Mouse (Mus musculus): ENCODE data around the gene Hs6st1. TPM values are rescaled to one million over a fixed set of nuclear protein-coding genes. Genes with fewer than 3 reads are reported as not detected.

Gene Hs6st1
- polyA plus RNA-seq, 2 experiments from 2014 or later, result 4.3 to 4.7 TPM

DNA sequence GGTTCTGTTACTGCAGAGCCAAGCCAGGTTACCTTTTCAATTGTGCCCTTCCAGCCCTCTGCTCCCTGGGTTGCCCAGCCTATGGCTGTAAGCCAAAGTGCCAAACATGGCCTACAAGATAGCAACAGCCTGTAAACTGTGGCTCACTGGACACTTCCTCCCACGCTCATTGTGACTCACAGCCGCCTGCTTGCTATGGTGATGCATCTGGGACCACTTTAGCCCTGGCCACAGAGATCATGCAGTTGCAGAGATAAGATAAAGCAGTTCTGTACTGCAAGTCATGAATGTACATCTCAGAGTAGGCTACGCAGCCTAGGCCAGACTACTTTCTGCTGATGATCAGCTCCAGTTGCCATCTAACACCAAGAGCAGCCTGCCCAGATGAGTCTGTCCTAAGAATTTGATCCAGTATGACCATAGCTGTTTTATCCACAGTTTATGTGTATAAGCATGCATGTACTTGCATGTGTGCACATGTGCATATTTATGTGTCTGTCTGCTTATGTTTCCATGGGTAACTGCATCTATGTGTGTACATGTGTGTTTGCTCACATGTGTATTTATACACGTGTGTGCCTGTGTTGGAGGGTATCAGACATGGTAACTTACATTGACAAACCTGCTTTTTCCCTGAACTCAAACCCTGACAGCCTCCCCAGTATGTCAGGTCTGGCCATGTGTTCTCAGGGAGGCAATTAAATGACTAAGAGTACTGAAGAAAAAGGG is 62.3 kb downstream of the Hs6st1 start:
- no peak for ATAC-seq

- peak; percentile 85 for ATAC-seq
Observed at GRCm38 (mm10) chr1:36131154-36131553, 63.0 kb downstream of the Hs6st1 start.

DNA sequence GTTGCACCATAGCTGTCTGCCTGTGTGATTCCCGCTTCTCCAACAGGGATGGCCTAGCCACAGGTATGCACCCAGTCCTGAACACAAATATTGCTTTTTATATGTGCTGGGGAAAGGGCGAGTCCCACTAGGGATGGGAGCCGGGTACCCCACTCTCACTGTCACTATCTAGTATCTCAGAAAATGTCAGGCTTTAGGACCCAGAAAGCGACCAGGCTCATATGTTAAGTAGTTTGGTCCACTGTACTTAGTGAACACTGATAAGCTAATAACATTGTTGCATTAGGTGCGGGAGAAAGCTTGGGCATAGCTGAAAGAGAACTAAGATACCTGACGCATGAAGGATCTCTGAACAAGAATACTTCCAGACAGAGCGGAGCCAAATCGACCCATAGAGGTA is 63.6 kb downstream of the Hs6st1 start:
- no peak for ATAC-seq

DNA sequence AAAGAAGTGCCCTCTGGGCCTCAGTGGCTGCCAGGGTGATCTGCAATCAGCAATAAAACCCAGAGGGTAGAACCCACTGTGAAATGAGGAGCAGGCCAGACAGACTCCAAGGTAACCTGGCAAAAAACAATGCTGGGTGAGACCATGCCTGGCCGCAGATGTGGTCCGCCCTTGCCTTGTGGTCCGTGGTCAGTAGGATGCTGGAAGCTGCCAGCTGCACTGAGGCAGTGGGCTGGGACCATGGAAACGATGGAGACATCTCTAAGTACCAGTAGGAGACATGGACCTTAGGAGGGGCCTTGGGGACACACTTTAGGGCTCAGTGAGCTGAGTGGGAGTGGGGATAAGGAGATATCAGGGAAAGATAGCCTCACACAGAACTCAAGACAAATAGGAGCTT is 64.0 kb downstream of the Hs6st1 start:
- ATAC-seq, result no peak

DNA sequence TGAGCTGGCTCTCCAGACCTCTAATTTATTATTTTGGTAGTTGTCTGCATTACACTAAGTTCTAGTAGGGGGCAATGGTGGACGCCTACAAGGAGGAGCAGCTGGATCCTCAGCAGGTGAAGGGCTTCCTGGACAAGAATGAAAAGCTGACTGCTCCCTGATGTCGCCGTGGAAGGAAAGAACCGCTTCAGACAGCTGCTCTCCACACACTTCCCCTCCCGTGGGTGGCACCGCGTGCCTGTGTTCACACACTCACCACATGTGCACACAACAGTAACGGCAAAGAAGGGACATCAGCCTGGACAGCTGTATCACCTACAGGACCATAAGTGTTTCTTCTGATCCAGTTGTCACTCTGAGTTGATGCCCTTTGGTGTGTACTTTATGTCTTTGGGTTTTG is 64.8 kb downstream of the Hs6st1 start:
- ATAC-seq, result no peak

DNA sequence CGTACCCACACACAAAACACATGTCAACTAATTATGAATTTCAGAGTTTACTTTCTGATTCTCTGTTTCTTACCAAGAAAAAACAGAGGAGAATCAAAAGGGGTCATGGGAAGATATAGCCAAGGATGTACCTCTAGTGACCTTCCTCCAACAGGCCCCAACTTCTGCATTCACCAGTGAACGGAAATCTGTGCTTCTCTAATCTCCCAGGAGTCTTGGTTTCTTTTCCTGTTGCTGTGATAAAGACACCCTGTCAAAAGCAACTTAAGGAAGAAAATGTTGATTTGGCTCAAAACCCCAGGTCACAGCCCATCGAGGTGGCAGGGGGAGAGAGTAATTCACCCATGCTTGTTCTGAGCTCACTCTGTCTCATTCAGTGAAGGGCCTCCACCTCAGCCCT is 65.4 kb downstream of the Hs6st1 start:
- no peak for ATAC-seq

- ATAC-seq, result peak; percentile 70
Observed at GRCm38 (mm10) chr1:36134584-36134983, 66.4 kb downstream of the Hs6st1 start.

DNA sequence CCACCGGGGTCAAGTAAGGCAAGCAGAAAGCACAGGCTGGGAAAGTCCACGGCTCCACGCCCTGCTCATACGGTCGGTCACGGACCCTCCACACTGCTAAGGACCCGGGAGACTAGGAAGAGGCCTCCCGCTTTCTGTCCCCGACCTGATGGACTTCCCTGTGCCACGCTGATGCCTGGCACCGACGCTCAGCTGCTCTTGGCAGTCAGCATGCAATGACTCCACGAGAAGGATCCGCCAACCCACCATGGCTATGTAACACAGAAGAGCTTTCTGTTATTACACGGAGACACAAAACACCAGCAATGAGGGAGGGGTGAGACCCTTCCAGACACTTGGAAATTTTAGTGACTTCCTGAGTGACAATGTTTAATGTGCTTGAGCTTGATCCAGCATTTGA is 72.1 kb downstream of the Hs6st1 start:
- ATAC-seq, result no peak

- peak; percentile 34 for ATAC-seq
Observed at GRCm38 (mm10) chr1:36145050-36145449, 76.8 kb downstream of the Hs6st1 start.

DNA sequence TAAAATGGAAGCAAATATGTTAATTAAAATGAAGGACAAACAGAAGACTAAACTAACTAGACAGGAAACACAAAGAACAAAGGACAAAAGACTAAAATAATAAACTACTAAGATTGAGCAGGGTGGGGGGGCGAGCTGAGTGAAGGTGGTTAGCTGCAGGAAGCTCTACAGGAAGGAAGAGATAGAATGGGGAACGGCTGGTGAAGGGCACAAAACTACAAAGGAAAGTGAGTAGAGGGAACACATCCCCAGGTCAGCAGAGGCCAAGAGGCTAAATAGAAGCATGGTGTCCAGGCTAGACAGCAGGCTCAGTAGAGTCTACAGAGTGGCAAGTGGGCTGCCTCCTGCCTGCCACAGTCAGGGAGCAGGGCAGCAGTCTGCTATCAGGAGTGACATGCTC is 80.6 kb downstream of the Hs6st1 start:
- ATAC-seq, result peak; percentile 83

DNA sequence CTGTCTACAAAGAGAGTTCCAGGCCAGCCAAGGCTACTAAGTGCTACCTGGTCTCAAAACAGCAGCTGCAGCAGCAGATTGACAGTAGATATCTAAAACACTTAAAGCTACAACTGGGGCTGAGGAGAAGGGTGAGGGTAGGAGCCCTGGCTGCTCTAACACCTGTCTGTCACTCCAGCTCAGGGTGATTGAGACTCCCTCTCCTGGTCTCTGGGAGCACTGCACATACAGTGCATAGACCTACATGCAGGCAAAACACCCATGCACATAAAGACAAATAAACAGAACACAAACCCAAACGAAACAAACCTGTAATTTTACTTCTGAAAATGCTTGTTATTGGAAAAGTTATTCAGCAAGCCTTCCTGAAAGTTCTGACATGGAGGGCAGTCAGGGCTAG is 81.2 kb downstream of the Hs6st1 start:
- peak; percentile 83 for ATAC-seq

Other genes with a start within 250 kb of the Hs6st1 start
- 10 to 100 TPM; 22.7 to 26.5 TPM for gene Uggt1, start 176.3 kb downstream of the Hs6st1 start, polyA plus RNA-seq (2017; shearing (Covaris generic))
- 100 to 1,000 TPM in 1 of 2 experiments, 10 to 100 TPM in 1; 62.4 to 137 TPM for gene Neurl3, start 206.3 kb downstream of the Hs6st1 start, polyA plus RNA-seq (2017; shearing (Covaris generic))
- 100 to 1,000 TPM in 1 of 2 experiments, 10 to 100 TPM in 1; 92.4 to 160 TPM for gene Arid5a, start 239.3 kb downstream of the Hs6st1 start, polyA plus RNA-seq (2017; shearing (Covaris generic))

Measured in CD4-positive, CD25-positive, alpha-beta regulatory T cell, adult 4 months (primary cell).